Mouse (Mus musculus) MEL (cell line): ENCODE measurements around the gene Cdhr5. TPM values are rescaled to one million over a fixed set of nuclear protein-coding genes. Genes with fewer than 3 reads are reported as not detected.

Experiments
- DNase-seq: peaks from one replicate; pipeline ENCODE4 v3.0.0; 2011; ENCODE audit warnings: low read depth, low spot score
- H3K27ac ChIP-seq: 2 replicates; pipeline ENCODE4 v1.5.1; 2012; ENCODE audit warnings: low read depth, mild to moderate bottlenecking, control low read depth, low read length, moderate library complexity; ENCODE audit not compliant: control insufficient read depth
- H3K27me3 ChIP-seq, 2 experiments: fragments of 150-350 bp in 1 of 2; sonication (generic) in 1 of 2; 2 replicates each; pipeline ENCODE4 v1.6.1; 2012; ENCODE audit warnings: low read length in 2 of 2, mild to moderate bottlenecking in 2 of 2, improper control_type of control experiment in 1 of 2, moderate library complexity in 1 of 2; ENCODE audit not compliant: insufficient read depth in 2 of 2, control insufficient read depth in 1 of 2
- H3K36me3 ChIP-seq, 2 experiments: 2 replicates each; pipeline ENCODE4 v1.6.1; 2012 to 2014; ENCODE audit warnings: low read length in 2 of 2, improper control_type of control experiment in 1 of 2, inconsistent platforms in 1 of 2, mild to moderate bottlenecking in 1 of 2; ENCODE audit not compliant: insufficient read depth in 2 of 2, control insufficient read depth in 1 of 2
- H3K4me1 ChIP-seq, 2 experiments: fragments of 150-350 bp in 1 of 2; sonication (generic) in 1 of 2; 2 replicates each; pipeline ENCODE4 v1.6.1; 2012; ENCODE audit warnings: low read length in 2 of 2, improper control_type of control experiment in 1 of 2, mild to moderate bottlenecking in 1 of 2; ENCODE audit not compliant: insufficient read depth in 2 of 2, control insufficient read depth in 1 of 2
- H3K4me3 ChIP-seq, 2 experiments: fragments of 150-350 bp in 1 of 2; sonication (generic) in 1 of 2; 2 replicates each; pipeline ENCODE4 v1.5.1; 2012; ENCODE audit warnings: low read depth in 2 of 2, low read length in 2 of 2, mild to moderate bottlenecking in 2 of 2, moderate library complexity in 2 of 2, control low read depth in 1 of 2, improper control_type of control experiment in 1 of 2; ENCODE audit not compliant: control insufficient read depth in 1 of 2, insufficient read depth in 1 of 2
- H3K79me2 ChIP-seq: 2 replicates; pipeline ENCODE4 v1.6.1; 2012; ENCODE audit warnings: mild to moderate bottlenecking, low read length, moderate library complexity; ENCODE audit not compliant: control insufficient read depth, poor library complexity, insufficient read depth
- H3K9ac ChIP-seq: 2 replicates; pipeline ENCODE4 v1.6.1; 2012; ENCODE audit warnings: low read depth, mild to moderate bottlenecking, control low read depth, low read length, moderate library complexity; ENCODE audit not compliant: control insufficient read depth, poor library complexity, severe bottlenecking
- H3K9me3 ChIP-seq: fragments of 150-350 bp; sonication (generic); replicated peaks from 2 replicates; pipeline ENCODE4 v1.6.1; 2012; ENCODE audit warnings: mild to moderate bottlenecking, low read length, improper control_type of control experiment, moderate library complexity; ENCODE audit not compliant: insufficient read depth
- BHLHE40 ChIP-seq: IDR thresholded peaks from 2 replicates; pipeline ENCODE4 v1.6.1; 2012; ENCODE audit warnings: low read depth, mild to moderate bottlenecking, inconsistent platforms, low read length, improper control_type of control experiment, borderline replicate concordance
- CHD1 ChIP-seq: IDR thresholded peaks from 2 replicates; pipeline ENCODE4 v1.6.1; 2012; ENCODE audit warnings: low read depth, mild to moderate bottlenecking, inconsistent platforms, low read length, improper control_type of control experiment
- CHD2 ChIP-seq: IDR thresholded peaks from 2 replicates; pipeline ENCODE4 v1.6.1; 2011; ENCODE audit warnings: low read length, improper control_type of control experiment
- E2F4 ChIP-seq: IDR thresholded peaks from 2 replicates; pipeline ENCODE4 v1.6.1; 2011; ENCODE audit warnings: low read depth, low read length, improper control_type of control experiment, borderline replicate concordance
- ELF1 ChIP-seq: IDR thresholded peaks from 2 replicates; pipeline ENCODE4 v1.6.1; 2014; ENCODE audit warnings: low read depth, mild to moderate bottlenecking, inconsistent platforms, low read length, improper control_type of control experiment, moderate library complexity
- ETS1 ChIP-seq: IDR thresholded peaks from 2 replicates; pipeline ENCODE4 v1.6.1; 2012; ENCODE audit warnings: low read depth, mild to moderate bottlenecking, inconsistent platforms, low read length, improper control_type of control experiment, moderate library complexity
- GABPA ChIP-seq: IDR thresholded peaks from 2 replicates; pipeline ENCODE4 v1.6.1; 2012; ENCODE audit warnings: low read depth, mild to moderate bottlenecking, inconsistent platforms, low read length, improper control_type of control experiment, moderate library complexity
- GATA1 ChIP-seq: IDR thresholded peaks from 2 replicates; pipeline ENCODE4 v1.6.1; 2011; ENCODE audit warnings: low read depth, low read length, improper control_type of control experiment
- HCFC1 ChIP-seq: IDR thresholded peaks from 2 replicates; pipeline ENCODE4 v1.6.1; 2012; ENCODE audit warnings: low read depth, mild to moderate bottlenecking, inconsistent platforms, low read length, improper control_type of control experiment, moderate library complexity
- JUND ChIP-seq: IDR thresholded peaks from 2 replicates; pipeline ENCODE4 v1.6.1; 2011; ENCODE audit warnings: low read depth, mild to moderate bottlenecking, improper control_type of control experiment, low read length
- KAT2A ChIP-seq: conservative IDR thresholded peaks from 2 replicates; pipeline ENCODE4 v1.6.1; 2012; ENCODE audit warnings: low read depth, low read length, improper control_type of control experiment, inconsistent platforms
- MAZ ChIP-seq: IDR thresholded peaks from 2 replicates; pipeline ENCODE4 v1.6.1; 2012; ENCODE audit warnings: low read depth, mild to moderate bottlenecking, inconsistent platforms, low read length, improper control_type of control experiment
- MEF2A ChIP-seq: IDR thresholded peaks from 2 replicates; pipeline ENCODE4 v1.6.1; 2014; ENCODE audit warnings: low read depth, mild to moderate bottlenecking, inconsistent platforms, low read length, improper control_type of control experiment; ENCODE audit not compliant: poor library complexity, insufficient replicate concordance, severe bottlenecking; ENCODE audit errors: extremely low read depth
- MXI1 ChIP-seq: IDR thresholded peaks from 2 replicates; pipeline ENCODE4 v1.6.1; 2011; ENCODE audit warnings: mild to moderate bottlenecking, low read depth, low read length, improper control_type of control experiment
- MYB ChIP-seq: IDR thresholded peaks from 2 replicates; pipeline ENCODE4 v1.6.1; 2011; ENCODE audit warnings: mild to moderate bottlenecking, low read depth, low read length, improper control_type of control experiment
- MYC ChIP-seq: IDR thresholded peaks from 2 replicates; pipeline ENCODE4 v1.6.1; 2011; ENCODE audit warnings: low read depth, mild to moderate bottlenecking, low read length, improper control_type of control experiment, moderate library complexity
- NELFE ChIP-seq: IDR thresholded peaks from 2 replicates; pipeline ENCODE4 v1.6.1; 2011; ENCODE audit warnings: low read depth, low read length, improper control_type of control experiment
- NRF1 ChIP-seq: IDR thresholded peaks from 2 replicates; pipeline ENCODE4 v1.6.1; 2014; ENCODE audit warnings: low read depth, mild to moderate bottlenecking, inconsistent platforms, low read length, improper control_type of control experiment, moderate library complexity; ENCODE audit not compliant: poor library complexity, insufficient read depth, severe bottlenecking
- POLR2A ChIP-seq, 2 experiments: IDR thresholded peaks; 2 replicates each; pipeline ENCODE4 v1.6.1; 2011 to 2012; ENCODE audit warnings: low read length in 2 of 2, mild to moderate bottlenecking in 2 of 2, control low read depth in 1 of 2, improper control_type of control experiment in 1 of 2, low read depth in 1 of 2, moderate library complexity in 1 of 2; ENCODE audit not compliant: control insufficient read depth in 1 of 2, insufficient read depth in 1 of 2, poor library complexity in 1 of 2
- POLR2AphosphoS2 ChIP-seq: IDR thresholded peaks from 2 replicates; pipeline ENCODE4 v1.6.1; 2011; ENCODE audit warnings: low read length, improper control_type of control experiment
- POLR2AphosphoS5 ChIP-seq: IDR thresholded peaks from 2 replicates; pipeline ENCODE4 v1.6.1; 2012; ENCODE audit warnings: low read depth, borderline replicate concordance, mild to moderate bottlenecking, inconsistent platforms, low read length, moderate library complexity, mixed read lengths
- RCOR1 ChIP-seq: IDR thresholded peaks from 2 replicates; pipeline ENCODE4 v1.6.1; 2012; ENCODE audit warnings: low read depth, mild to moderate bottlenecking, inconsistent platforms, low read length, improper control_type of control experiment
- SIN3A ChIP-seq: IDR thresholded peaks from 2 replicates; pipeline ENCODE4 v1.6.1; 2012; ENCODE audit warnings: low read length, improper control_type of control experiment, inconsistent platforms
- SMC3 ChIP-seq: IDR thresholded peaks from 2 replicates; pipeline ENCODE4 v1.6.1; 2011; ENCODE audit warnings: low read depth, low read length, improper control_type of control experiment
- TAL1 ChIP-seq: IDR thresholded peaks from 2 replicates; pipeline ENCODE4 v1.6.1; 2012; ENCODE audit warnings: mild to moderate bottlenecking, inconsistent platforms, low read length, moderate library complexity, mixed read lengths
- TBP ChIP-seq: IDR thresholded peaks from 2 replicates; pipeline ENCODE4 v1.8.0; 2011; ENCODE audit warnings: low read depth, low read length, improper control_type of control experiment
- TCF12 ChIP-seq: IDR thresholded peaks from 2 replicates; pipeline ENCODE4 v1.6.1; 2014; ENCODE audit warnings: low read depth, mild to moderate bottlenecking, inconsistent platforms, low read length, improper control_type of control experiment, moderate library complexity
- USF1 ChIP-seq: IDR thresholded peaks from 2 replicates; pipeline ENCODE4 v1.6.1; 2014; ENCODE audit warnings: low read depth, mild to moderate bottlenecking, inconsistent platforms, low read length, improper control_type of control experiment, moderate library complexity
- ZC3H11A ChIP-seq: IDR thresholded peaks from 2 replicates; pipeline ENCODE4 v1.6.1; 2012; ENCODE audit warnings: low read depth, mild to moderate bottlenecking, inconsistent platforms, low read length, improper control_type of control experiment
- ZMIZ1 ChIP-seq: IDR thresholded peaks from 2 replicates; pipeline ENCODE4 v1.6.1; 2012; ENCODE audit warnings: low read depth, mild to moderate bottlenecking, inconsistent platforms, low read length, improper control_type of control experiment, moderate library complexity
- ZNF384 ChIP-seq: IDR thresholded peaks from 2 replicates; pipeline ENCODE4 v1.6.1; 2012; ENCODE audit warnings: low read depth, mild to moderate bottlenecking, inconsistent platforms, low read length, improper control_type of control experiment
- polyA plus RNA-seq, 2 experiments: library from polyadenylated mRNA; stranded (reverse) in 1 of 2; unstranded in 1 of 2; fragments of >175 nt in 1 of 2; fragments of >200 nt in 1 of 2; gene quantifications; 2 replicates each; pipeline versions ENCODE4 v1.2.1 to v1.2.4; 2012; ENCODE audit warnings: low replicate concordance in 2 of 2, low read depth in 1 of 2; ENCODE audit not compliant: insufficient read length in 2 of 2, insufficient read depth in 1 of 2, missing spikeins in 1 of 2
- total RNA-seq: library from RNA; depleted of rRNA; stranded (reverse); fragments of 300-350 nt; gene quantifications from 2 replicates; pipeline ENCODE4 v1.2.3, GENCODE M21; 2012

The Cdhr5 gene
- total and polyA plus RNA-seq, 3 experiments, result not detected

GRCm38 (mm10) chr7:141222696-141223215, 53.8 kb downstream of the Cdhr5 start:
- DNase-seq, result no peak
- Histone ChIP-seq H3K79me2 (no peaks in the 10 kb centered on the region), H3K27me3 (no peaks in the 10 kb centered on the region), H3K9ac (peak overlapping the region; percentile 40; the same call in 1 of the 2 replicates), H3K36me3 (peaks cover 0 to 6% of the 10 kb centered on the region in 2 experiments; a peak in 2 of 4 replicates), H3K27ac (no peak overlapping the region), H3K4me3 (no peak overlapping the region), H3K9me3 (no peaks in the 10 kb centered on the region), H3K4me1 (peaks cover 0 to 9% of the 10 kb centered on the region in 2 experiments; a peak in 3 of 4 replicates)
- no peak for TF ChIP-seq JUND
- TF ChIP-seq RCOR1, result no peak
- no peak for TF ChIP-seq ETS1
- TF ChIP-seq ELF1, result no peak
- no peak for TF ChIP-seq USF1
- TF ChIP-seq E2F4, result no peak
- TF ChIP-seq NRF1, result no peak
- TF ChIP-seq MXI1, result no peak
- no peak for TF ChIP-seq SIN3A
- no peak for TF ChIP-seq MYC
- no peak for TF ChIP-seq NELFE

- no peaks in the 10 kb centered on the region for H3K79me2 ChIP-seq
- H3K4me3 ChIP-seq, result peak overlapping the region; percentile 30 to 36
- H3K27ac ChIP-seq, result no peak overlapping the region
- peaks cover 0 to 6% of the 10 kb centered on the region in 2 experiments; a peak in 2 of 4 replicates for H3K36me3 ChIP-seq
- no peaks in the 10 kb centered on the region for H3K9me3 ChIP-seq
- DNase-seq, result no peak
- H3K27me3 ChIP-seq, result no peaks in the 10 kb centered on the region
- peaks cover 0 to 9% of the 10 kb centered on the region in 2 experiments; a peak in 3 of 4 replicates for H3K4me1 ChIP-seq
- peak overlapping the region; percentile 40 for H3K9ac ChIP-seq
- TF ChIP-seq ZC3H11A (no peak), HCFC1 (peak; percentile 5), NRF1 (no peak), KAT2A (no peak), CHD1 (no peak; the same call in 1 of the 2 replicates), BHLHE40 (no peak), MAZ (0 out of 2 replicates have a peak, but pooled peaks have one; percentile 12), MYB (no peak), CHD2 (no peak), JUND (no peak), E2F4 (no peak), ZMIZ1 (no peak), RCOR1 (peak; percentile 13; the same call in 1 of the 2 replicates), POLR2AphosphoS2 (no peak), MEF2A (no peak), ZNF384 (no peak), GATA1 (no peak), MXI1 (0 out of 2 replicates have a peak, but pooled peaks have one; percentile 0), POLR2AphosphoS5 (no peak), TBP (no peak), TCF12 (no peak), SMC3 (no peak), GABPA (no peak), MYC (0 out of 2 replicates have a peak, but pooled peaks have one; percentile 8), NELFE (no peak), TAL1 (no peak), SIN3A (0 out of 2 replicates have a peak, but pooled peaks have one; percentile 15), POLR2A (IDR thresholded peaks at IDR 0.05; ENCODE audit: control insufficient read depth in 1 of 2, insufficient read depth in 1 of 2, low read depth in 1 of 2, low read length in 2 of 2, poor library complexity in 1 of 2) (peak in 1 of 2 experiments; percentile 56; a peak in 1 of 4 replicates)
Observed at GRCm38 (mm10) chr7:141222126-141222467, 54.5 kb downstream of the Cdhr5 start.
